Mouse (Mus musculus): Measurements from ENCODE around the gene Nsmce1. TPM values are rescaled to one million over a fixed set of nuclear protein-coding genes. Genes with fewer than 3 reads are reported as not detected.

The Nsmce1 gene
- 115 and 128 TPM in 2 replicates for polyA plus RNA-seq (2014; fragmentation: Nextera tagmentation; extraction: Ambion mirVana)

- Histone ChIP-seq H3K27me3 (ENCODE audit: control insufficient read depth, insufficient read depth, low read length) (no peaks in the 10 kb centered on the region), H3K4me2 (peak within 1 kb of the TSS; percentile 49), H3K9me3 (ENCODE audit: control insufficient read depth, low read length) (no peaks in the 10 kb centered on the region), H3K4me3 (ENCODE audit: low read depth, low read length) (peak within 1 kb of the TSS; percentile 43), H3K9ac (ENCODE audit: low read length) (peak within 1 kb of the TSS; percentile 70), H3K27ac (ENCODE audit: low read depth, low read length) (peak within 1 kb of the TSS; percentile 0), H3K36me3 (ENCODE audit: control insufficient read depth, insufficient read depth, low read length) (no peaks in the 10 kb centered on the region), H3K4me1 (ENCODE audit: control insufficient read depth, insufficient read depth, low read length) (peaks cover 10% of the 10 kb centered on the region; the same call in 1 of the 2 replicates)
- ATAC-seq (ENCODE audit: low FRiP score), result peak; percentile 99
- peak; percentile 98 for DNase-seq (ENCODE audit: low spot score, missing footprints)
- WGBS, result 1% methylated on average over 55 of the region's 56 CpGs
These were observed at the start of gene Nsmce1 for GRCm38 (mm10) chr7:125490947-125491735. TSS of gene Nsmce1 (minus strand) at chr7:125491596.

GRCm38 (mm10) chr7:125541026-125541425 is 49.6 kb upstream of the Nsmce1 start:
- Histone ChIP-seq H3K4me2 (no peak overlapping the region), H3K36me3 (ENCODE audit: control insufficient read depth, insufficient read depth, low read length) (no peaks in the 10 kb centered on the region), H3K27ac (ENCODE audit: low read depth, low read length) (no peak overlapping the region), H3K4me3 (ENCODE audit: low read depth, low read length) (no peak overlapping the region), H3K4me1 (ENCODE audit: control insufficient read depth, insufficient read depth, low read length) (peaks cover 2% of the 10 kb centered on the region; the same call in 1 of the 2 replicates), H3K9ac (ENCODE audit: low read length) (no peak overlapping the region), H3K9me3 (ENCODE audit: control insufficient read depth, low read length) (no peaks in the 10 kb centered on the region), H3K27me3 (ENCODE audit: control insufficient read depth, insufficient read depth, low read length) (no peaks in the 10 kb centered on the region; the same call in 1 of the 2 replicates)
- ATAC-seq (ENCODE audit: low FRiP score), result no peak
- WGBS, result 89% methylated on average over 1 of the region's 1 CpGs
- DNase-seq (ENCODE audit: low spot score, missing footprints), result no peak

- no peaks in the 10 kb centered on the region for H3K9me3 ChIP-seq (ENCODE audit: control insufficient read depth, low read length)
- DNase-seq (ENCODE audit: low spot score, missing footprints) (no peak), ATAC-seq (ENCODE audit: low FRiP score) (no peak)
- no peak overlapping the region for H3K9ac ChIP-seq (ENCODE audit: low read length)
- H3K4me2 ChIP-seq, result no peak overlapping the region
- H3K27me3 ChIP-seq (ENCODE audit: control insufficient read depth, insufficient read depth, low read length), result no peaks in the 10 kb centered on the region; the same call in 1 of the 2 replicates
- WGBS, result 95% methylated on average over 3 of the region's 3 CpGs
- peaks cover 2% of the 10 kb centered on the region; the same call in 1 of the 2 replicates for H3K4me1 ChIP-seq (ENCODE audit: control insufficient read depth, insufficient read depth, low read length)
- no peaks in the 10 kb centered on the region for H3K36me3 ChIP-seq (ENCODE audit: control insufficient read depth, insufficient read depth, low read length)
- no peak overlapping the region for H3K27ac ChIP-seq (ENCODE audit: low read depth, low read length)
- no peak overlapping the region for H3K4me3 ChIP-seq (ENCODE audit: low read depth, low read length)
These were observed 48.0 kb upstream of the Nsmce1 start for GRCm38 (mm10) chr7:125539351-125539750.

GRCm38 (mm10) chr7:125527901-125528580 is 36.6 kb upstream of the Nsmce1 start:
- Histone ChIP-seq H3K27me3 (ENCODE audit: control insufficient read depth, insufficient read depth, low read length) (no peaks in the 10 kb centered on the region), H3K27ac (ENCODE audit: low read depth, low read length) (no peak overlapping the region), H3K4me3 (ENCODE audit: low read depth, low read length) (no peak overlapping the region), H3K36me3 (ENCODE audit: control insufficient read depth, insufficient read depth, low read length) (no peaks in the 10 kb centered on the region), H3K4me2 (no peak overlapping the region), H3K9me3 (ENCODE audit: control insufficient read depth, low read length) (no peaks in the 10 kb centered on the region), H3K9ac (ENCODE audit: low read length) (no peak overlapping the region), H3K4me1 (ENCODE audit: control insufficient read depth, insufficient read depth, low read length) (no peaks in the 10 kb centered on the region)
- 87% methylated on average over 9 of the region's 9 CpGs for WGBS
- DNase-seq (ENCODE audit: low spot score, missing footprints) (no peak), ATAC-seq (ENCODE audit: low FRiP score) (no peak)

GRCm38 (mm10) chr7:125527186-125527585 is 35.8 kb upstream of the Nsmce1 start:
- 89% methylated on average over 6 of the region's 6 CpGs for WGBS
- H3K9ac ChIP-seq (ENCODE audit: low read length), result no peak overlapping the region
- H3K27me3 ChIP-seq (ENCODE audit: control insufficient read depth, insufficient read depth, low read length), result no peaks in the 10 kb centered on the region
- no peaks in the 10 kb centered on the region for H3K9me3 ChIP-seq (ENCODE audit: control insufficient read depth, low read length)
- no peaks in the 10 kb centered on the region for H3K36me3 ChIP-seq (ENCODE audit: control insufficient read depth, insufficient read depth, low read length)
- H3K4me3 ChIP-seq (ENCODE audit: low read depth, low read length), result no peak overlapping the region
- no peak for DNase-seq (ENCODE audit: low spot score, missing footprints)
- no peak overlapping the region for H3K27ac ChIP-seq (ENCODE audit: low read depth, low read length)
- no peak overlapping the region for H3K4me2 ChIP-seq
- no peaks in the 10 kb centered on the region for H3K4me1 ChIP-seq (ENCODE audit: control insufficient read depth, insufficient read depth, low read length)
- no peak for ATAC-seq (ENCODE audit: low FRiP score)

GRCm38 (mm10) chr7:125523051-125523450 is 31.7 kb upstream of the Nsmce1 start:
- Histone ChIP-seq H3K4me2 (no peak overlapping the region), H3K9me3 (ENCODE audit: control insufficient read depth, low read length) (no peaks in the 10 kb centered on the region), H3K27me3 (ENCODE audit: control insufficient read depth, insufficient read depth, low read length) (no peaks in the 10 kb centered on the region), H3K9ac (ENCODE audit: low read length) (no peak overlapping the region), H3K4me1 (ENCODE audit: control insufficient read depth, insufficient read depth, low read length) (no peaks in the 10 kb centered on the region), H3K27ac (ENCODE audit: low read depth, low read length) (no peak overlapping the region), H3K4me3 (ENCODE audit: low read depth, low read length) (no peak overlapping the region), H3K36me3 (ENCODE audit: control insufficient read depth, insufficient read depth, low read length) (no peaks in the 10 kb centered on the region)
- ATAC-seq (ENCODE audit: low FRiP score), result no peak
- WGBS, result 79% methylated on average over 3 of the region's 3 CpGs
- no peak for DNase-seq (ENCODE audit: low spot score, missing footprints)

GRCm38 (mm10) chr7:125519715-125520114 is 28.3 kb upstream of the Nsmce1 start:
- no peak overlapping the region for H3K9ac ChIP-seq (ENCODE audit: low read length)
- no peak overlapping the region for H3K4me2 ChIP-seq
- WGBS, result 95% methylated on average over 3 of the region's 3 CpGs
- DNase-seq (ENCODE audit: low spot score, missing footprints) (no peak), ATAC-seq (ENCODE audit: low FRiP score) (no peak)
- H3K27ac ChIP-seq (ENCODE audit: low read depth, low read length), result no peak overlapping the region
- no peaks in the 10 kb centered on the region for H3K27me3 ChIP-seq (ENCODE audit: control insufficient read depth, insufficient read depth, low read length)
- no peaks in the 10 kb centered on the region for H3K9me3 ChIP-seq (ENCODE audit: control insufficient read depth, low read length)
- no peaks in the 10 kb centered on the region for H3K4me1 ChIP-seq (ENCODE audit: control insufficient read depth, insufficient read depth, low read length)
- H3K36me3 ChIP-seq (ENCODE audit: control insufficient read depth, insufficient read depth, low read length), result no peaks in the 10 kb centered on the region
- no peak overlapping the region for H3K4me3 ChIP-seq (ENCODE audit: low read depth, low read length)

- H3K4me3 ChIP-seq (ENCODE audit: low read depth, low read length), result no peak overlapping the region
- DNase-seq (ENCODE audit: low spot score, missing footprints), result no peak
- WGBS, result 81% methylated on average over 6 of the region's 6 CpGs
- no peaks in the 10 kb centered on the region for H3K9me3 ChIP-seq (ENCODE audit: control insufficient read depth, low read length)
- no peaks in the 10 kb centered on the region for H3K27me3 ChIP-seq (ENCODE audit: control insufficient read depth, insufficient read depth, low read length)
- H3K4me2 ChIP-seq, result no peak overlapping the region
- H3K36me3 ChIP-seq (ENCODE audit: control insufficient read depth, insufficient read depth, low read length), result no peaks in the 10 kb centered on the region
- H3K27ac ChIP-seq (ENCODE audit: low read depth, low read length), result no peak overlapping the region
- H3K9ac ChIP-seq (ENCODE audit: low read length), result no peak overlapping the region
- no peak for ATAC-seq (ENCODE audit: low FRiP score)
- no peaks in the 10 kb centered on the region for H3K4me1 ChIP-seq (ENCODE audit: control insufficient read depth, insufficient read depth, low read length)
These were observed 26.1 kb upstream of the Nsmce1 start for GRCm38 (mm10) chr7:125517470-125517869.

GRCm38 (mm10) chr7:125516723-125517122 is 25.3 kb upstream of the Nsmce1 start:
- Histone ChIP-seq H3K36me3 (ENCODE audit: control insufficient read depth, insufficient read depth, low read length) (no peaks in the 10 kb centered on the region), H3K9ac (ENCODE audit: low read length) (no peak overlapping the region), H3K4me2 (no peak overlapping the region), H3K9me3 (ENCODE audit: control insufficient read depth, low read length) (no peaks in the 10 kb centered on the region), H3K27ac (ENCODE audit: low read depth, low read length) (no peak overlapping the region), H3K27me3 (ENCODE audit: control insufficient read depth, insufficient read depth, low read length) (no peaks in the 10 kb centered on the region), H3K4me3 (ENCODE audit: low read depth, low read length) (no peak overlapping the region), H3K4me1 (ENCODE audit: control insufficient read depth, insufficient read depth, low read length) (no peaks in the 10 kb centered on the region)
- no peak for ATAC-seq (ENCODE audit: low FRiP score)
- 93% methylated on average over 8 of the region's 8 CpGs for WGBS
- no peak for DNase-seq (ENCODE audit: low spot score, missing footprints)
